Mouse (Mus musculus): ENCODE measurements around the gene Cavin1. TPM values are rescaled to one million over a fixed set of nuclear protein-coding genes. Genes with fewer than 3 reads are reported as not detected.

Cavin1 gene
- polyA plus RNA-seq, 1 experiment from 2014 or later = 191 TPM

GRCm38 (mm10) chr11:100994233-100994632 lies 23.5 kb upstream of the Cavin1 start:
- Histone ChIP-seq H3K27ac (ENCODE audit: low read depth, low read length) (no peak overlapping the region), H3K36me3 (ENCODE audit: control insufficient read depth, insufficient read depth) (no peaks in the 10 kb centered on the region), H3K4me2 (replicated peaks; ENCODE audit: low read depth) (no peak overlapping the region), H3K4me3 (ENCODE audit: low read depth, low read length) (no peak overlapping the region), H3K9me3 (ENCODE audit: control insufficient read depth) (no peaks in the 10 kb centered on the region), H3K27me3 (replicated peaks; ENCODE audit: control insufficient read depth, insufficient read depth, low read length) (no peaks in the 10 kb centered on the region), H3K9ac (ENCODE audit: low read depth, low read length) (no peak overlapping the region), H3K4me1 (replicated peaks; ENCODE audit: control insufficient read depth, insufficient read depth, low read length) (no peaks in the 10 kb centered on the region)
- no peak for ATAC-seq
- TF ChIP-seq CTCF (IDR thresholded peaks at IDR 0.05; ENCODE audit: low read depth) = no peak
- WGBS = 46% methylated on average over 9 of the region's 9 CpGs

- Histone ChIP-seq H3K4me1 (replicated peaks; ENCODE audit: control insufficient read depth, insufficient read depth, low read length) (no peaks in the 10 kb centered on the region), H3K9me3 (ENCODE audit: control insufficient read depth) (no peaks in the 10 kb centered on the region), H3K4me2 (replicated peaks; ENCODE audit: low read depth) (no peak overlapping the region), H3K36me3 (ENCODE audit: control insufficient read depth, insufficient read depth) (no peaks in the 10 kb centered on the region), H3K9ac (ENCODE audit: low read depth, low read length) (no peak overlapping the region), H3K27ac (ENCODE audit: low read depth, low read length) (no peak overlapping the region), H3K27me3 (replicated peaks; ENCODE audit: control insufficient read depth, insufficient read depth, low read length) (no peaks in the 10 kb centered on the region), H3K4me3 (ENCODE audit: low read depth, low read length) (no peak overlapping the region)
- WGBS = 49% methylated on average over 2 of the region's 2 CpGs
- no peak for ATAC-seq
- no peak for TF ChIP-seq CTCF (IDR thresholded peaks at IDR 0.05; ENCODE audit: low read depth)
These were observed 22.8 kb upstream of the Cavin1 start for GRCm38 (mm10) chr11:100993437-100993836.

- Histone ChIP-seq H3K27ac (ENCODE audit: low read depth, low read length) (no peak overlapping the region), H3K27me3 (replicated peaks; ENCODE audit: control insufficient read depth, insufficient read depth, low read length) (no peaks in the 10 kb centered on the region), H3K4me1 (replicated peaks; ENCODE audit: control insufficient read depth, insufficient read depth, low read length) (no peaks in the 10 kb centered on the region), H3K4me3 (ENCODE audit: low read depth, low read length) (no peak overlapping the region), H3K36me3 (ENCODE audit: control insufficient read depth, insufficient read depth) (no peaks in the 10 kb centered on the region), H3K4me2 (replicated peaks; ENCODE audit: low read depth) (no peak overlapping the region), H3K9me3 (ENCODE audit: control insufficient read depth) (no peaks in the 10 kb centered on the region), H3K9ac (ENCODE audit: low read depth, low read length) (no peak overlapping the region)
- no peak for ATAC-seq
- TF ChIP-seq CTCF (IDR thresholded peaks at IDR 0.05; ENCODE audit: low read depth) = no peak
- 36% methylated on average over 6 of the region's 6 CpGs for WGBS
These were observed 20.4 kb upstream of the Cavin1 start for GRCm38 (mm10) chr11:100991027-100991534.

GRCm38 (mm10) chr11:100989666-100990065 lies 19.0 kb upstream of the Cavin1 start:
- ATAC-seq = no peak
- H3K4me2 ChIP-seq (replicated peaks; ENCODE audit: low read depth) = no peak overlapping the region
- no peaks in the 10 kb centered on the region for H3K36me3 ChIP-seq (ENCODE audit: control insufficient read depth, insufficient read depth)
- no peak overlapping the region for H3K27ac ChIP-seq (ENCODE audit: low read depth, low read length)
- no peaks in the 10 kb centered on the region for H3K9me3 ChIP-seq (ENCODE audit: control insufficient read depth)
- 64% methylated on average over 2 of the region's 2 CpGs for WGBS
- H3K4me1 ChIP-seq (replicated peaks; ENCODE audit: control insufficient read depth, insufficient read depth, low read length) = no peaks in the 10 kb centered on the region
- TF ChIP-seq CTCF (IDR thresholded peaks at IDR 0.05; ENCODE audit: low read depth) = no peak
- no peak overlapping the region for H3K4me3 ChIP-seq (ENCODE audit: low read depth, low read length)
- H3K9ac ChIP-seq (ENCODE audit: low read depth, low read length) = no peak overlapping the region
- H3K27me3 ChIP-seq (replicated peaks; ENCODE audit: control insufficient read depth, insufficient read depth, low read length) = no peaks in the 10 kb centered on the region

GRCm38 (mm10) chr11:100988674-100989073 lies 18.0 kb upstream of the Cavin1 start:
- 83% methylated on average over 3 of the region's 3 CpGs for WGBS
- Histone ChIP-seq H3K9me3 (ENCODE audit: control insufficient read depth) (no peaks in the 10 kb centered on the region), H3K27ac (ENCODE audit: low read depth, low read length) (no peak overlapping the region), H3K4me2 (replicated peaks; ENCODE audit: low read depth) (no peak overlapping the region), H3K4me3 (ENCODE audit: low read depth, low read length) (no peak overlapping the region), H3K4me1 (replicated peaks; ENCODE audit: control insufficient read depth, insufficient read depth, low read length) (no peaks in the 10 kb centered on the region), H3K27me3 (replicated peaks; ENCODE audit: control insufficient read depth, insufficient read depth, low read length) (no peaks in the 10 kb centered on the region), H3K36me3 (ENCODE audit: control insufficient read depth, insufficient read depth) (no peaks in the 10 kb centered on the region), H3K9ac (ENCODE audit: low read depth, low read length) (no peak overlapping the region)
- no peak for TF ChIP-seq CTCF (IDR thresholded peaks at IDR 0.05; ENCODE audit: low read depth)
- no peak for ATAC-seq

GRCm38 (mm10) chr11:100985607-100986006 lies 14.9 kb upstream of the Cavin1 start:
- Histone ChIP-seq H3K9ac (ENCODE audit: low read depth, low read length) (no peak overlapping the region), H3K4me3 (ENCODE audit: low read depth, low read length) (no peak overlapping the region), H3K4me2 (replicated peaks; ENCODE audit: low read depth) (no peak overlapping the region), H3K27me3 (replicated peaks; ENCODE audit: control insufficient read depth, insufficient read depth, low read length) (no peaks in the 10 kb centered on the region), H3K36me3 (ENCODE audit: control insufficient read depth, insufficient read depth) (no peaks in the 10 kb centered on the region), H3K9me3 (ENCODE audit: control insufficient read depth) (no peaks in the 10 kb centered on the region), H3K4me1 (replicated peaks; ENCODE audit: control insufficient read depth, insufficient read depth, low read length) (no peaks in the 10 kb centered on the region), H3K27ac (ENCODE audit: low read depth, low read length) (no peak overlapping the region)
- TF ChIP-seq CTCF (IDR thresholded peaks at IDR 0.05; ENCODE audit: low read depth) = peak; percentile 65
- ATAC-seq = no peak
- 63% methylated on average over 3 of the region's 3 CpGs for WGBS

GRCm38 (mm10) chr11:100983778-100984131 lies 13.1 kb upstream of the Cavin1 start:
- no peak overlapping the region for H3K9ac ChIP-seq (ENCODE audit: low read depth, low read length)
- H3K9me3 ChIP-seq (ENCODE audit: control insufficient read depth) = no peaks in the 10 kb centered on the region
- H3K36me3 ChIP-seq (ENCODE audit: control insufficient read depth, insufficient read depth) = no peaks in the 10 kb centered on the region
- H3K27ac ChIP-seq (ENCODE audit: low read depth, low read length) = no peak overlapping the region
- no peaks in the 10 kb centered on the region for H3K4me1 ChIP-seq (replicated peaks; ENCODE audit: control insufficient read depth, insufficient read depth, low read length)
- no peaks in the 10 kb centered on the region for H3K27me3 ChIP-seq (replicated peaks; ENCODE audit: control insufficient read depth, insufficient read depth, low read length)
- H3K4me3 ChIP-seq (ENCODE audit: low read depth, low read length) = no peak overlapping the region
- TF ChIP-seq CTCF (IDR thresholded peaks at IDR 0.05; ENCODE audit: low read depth) = no peak
- ATAC-seq = no peak
- WGBS = 64% methylated on average over 7 of the region's 7 CpGs
- H3K4me2 ChIP-seq (replicated peaks; ENCODE audit: low read depth) = peak overlapping the region; percentile 73; the same call in 1 of the 2 replicates
